Mouse (Mus musculus) v-Abl transformed pro-B cells (cell line): ENCODE results near the gene Gm42957.

Experiments
- in situ Hi-C, 2 experiments: fragments of 400-800 bp; cut with MboI; formaldehyde crosslinking; loops; one replicate each; pipeline ENCODE4 v1.15.1; 2025; ENCODE audit not compliant: unreplicated experiment in 2 of 2

The Gm42957 gene

DNA sequence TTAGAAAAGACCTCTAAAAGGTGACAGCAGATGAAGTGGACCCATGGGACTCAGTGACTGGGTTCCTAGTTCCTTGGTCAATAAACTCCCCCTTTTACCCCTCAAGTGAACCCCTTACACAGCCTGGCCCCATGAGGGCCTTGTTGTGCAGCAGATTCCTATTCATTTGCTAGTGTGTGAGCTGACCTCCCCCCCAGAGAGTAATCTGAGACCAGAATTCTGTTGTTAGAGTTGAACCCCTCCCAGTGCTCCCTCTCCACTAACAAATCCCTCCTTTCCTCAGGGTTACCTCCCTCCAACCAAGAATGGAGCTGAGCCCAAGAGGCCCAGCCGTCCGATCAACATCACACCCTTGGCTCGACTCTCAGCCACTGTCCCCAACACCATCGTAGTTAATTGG, 65.7 kb downstream of the Gm42957 start:
- in situ Hi-C loops, result loop anchor here (5.0 to 10.0 kb wide), 3 partner anchors 34 to 156 kb away; partner anchors contain the start of gene Itga10 (in 1 of the 2)
